Mouse (Mus musculus): ENCODE measurements around the gene Ankef1.

Ankef1 gene

GRCm38 (mm10) chr2:136501651-136502050, at the start of gene Ankef1:
Gene Ankef1, plus strand, starts transcription at chr2:136501910.
- no peak for DNase-seq (ENCODE audit: low spot score)

GRCm38 (mm10) chr2:136456468-136456867, 45.2 kb upstream of the Ankef1 start:
- no peak for DNase-seq (ENCODE audit: low spot score)

DNA sequence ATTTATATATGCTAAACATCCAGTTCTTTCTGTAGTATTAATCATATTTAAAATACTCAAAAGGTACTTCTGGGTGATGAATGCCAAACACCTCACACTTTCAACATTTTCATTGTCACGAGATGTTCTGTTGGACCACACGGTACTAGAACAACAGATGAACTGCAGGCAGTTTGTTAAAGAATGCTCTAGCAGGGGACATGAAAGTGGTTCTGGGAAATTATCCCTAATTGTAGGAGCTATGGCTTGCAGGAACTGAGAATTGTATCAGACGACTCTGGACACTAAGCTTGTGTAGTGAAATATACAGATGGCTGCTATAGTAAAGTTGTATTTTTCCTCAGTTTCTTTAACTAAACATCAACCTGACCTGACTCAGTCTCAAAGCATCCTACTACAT, 44.8 kb upstream of the Ankef1 start:
- DNase-seq (ENCODE audit: low spot score) = no peak

GRCm38 (mm10) chr2:136477656-136478055, 24.1 kb upstream of the Ankef1 start:
- DNase-seq (ENCODE audit: low spot score) = no peak

DNA sequence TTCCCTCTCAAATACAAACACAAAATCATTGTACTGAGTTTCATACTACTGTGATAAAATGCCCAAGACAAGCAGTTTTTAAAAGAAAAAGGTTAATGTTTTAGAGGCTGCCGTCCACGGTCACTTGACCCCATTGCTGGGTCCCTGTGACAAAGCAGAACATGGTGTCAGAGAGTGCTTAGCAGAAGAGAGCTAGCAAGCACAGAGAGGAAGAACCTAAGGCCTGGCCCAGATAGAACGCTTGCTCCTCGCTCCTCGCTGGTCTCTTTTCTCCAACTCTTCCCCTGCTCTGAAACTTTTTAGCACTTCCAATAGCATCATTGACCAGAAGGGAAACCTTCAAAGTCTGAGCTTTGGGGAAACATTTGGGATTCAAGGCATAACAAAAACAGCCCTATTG, 19.4 kb upstream of the Ankef1 start:
- no peak for DNase-seq (ENCODE audit: low spot score)

GRCm38 (mm10) chr2:136483058-136483457, 18.7 kb upstream of the Ankef1 start:
- DNase-seq (ENCODE audit: low spot score) = no peak

- no peak for DNase-seq (ENCODE audit: low spot score)
Observed at GRCm38 (mm10) chr2:136484955-136485354, 16.8 kb upstream of the Ankef1 start.

GRCm38 (mm10) chr2:136485401-136485800, 16.3 kb upstream of the Ankef1 start:
- DNase-seq (ENCODE audit: low spot score) = no peak

- DNase-seq (ENCODE audit: low spot score) = no peak
Observed at GRCm38 (mm10) chr2:136485815-136486619, 15.7 kb upstream of the Ankef1 start.

DNA sequence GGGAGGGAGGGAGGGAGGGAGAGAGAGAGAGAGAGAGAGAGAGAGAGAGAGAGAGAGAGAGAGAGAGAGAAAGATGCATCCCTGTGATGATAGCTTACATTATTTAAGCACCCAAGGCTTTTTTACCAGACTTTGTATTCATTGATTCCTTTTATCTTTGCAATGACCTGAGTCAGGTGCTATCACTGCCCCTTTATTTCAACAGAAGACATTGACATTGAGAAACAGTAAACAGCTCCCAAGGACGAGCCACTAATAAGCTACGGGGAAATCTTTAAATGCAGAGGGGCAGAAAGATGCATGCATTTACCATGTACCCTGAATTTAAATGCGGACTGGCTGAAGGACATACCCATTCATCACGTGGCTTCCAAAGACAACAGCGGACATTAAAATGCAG, 14.7 kb upstream of the Ankef1 start:
- DNase-seq (ENCODE audit: low spot score) = no peak

DNA sequence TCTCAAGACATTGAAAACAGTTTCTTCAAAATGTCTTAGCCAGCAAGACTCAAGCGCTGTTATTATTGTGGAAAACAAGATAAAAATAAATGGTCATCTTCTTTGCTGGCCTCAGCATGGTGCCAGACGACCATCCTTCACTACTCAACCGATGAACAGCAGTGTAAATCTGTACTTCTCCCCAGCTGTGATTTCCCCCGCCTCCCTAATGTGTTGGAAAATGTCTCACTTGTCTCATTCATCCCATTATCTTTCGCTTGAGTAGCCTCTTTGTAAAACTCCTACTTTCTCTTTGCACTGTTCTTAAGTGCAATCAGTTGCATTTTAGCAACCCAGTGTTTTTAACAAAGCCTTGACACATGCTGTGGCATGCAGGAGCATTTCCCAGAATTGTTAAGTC, 9.4 kb downstream of the Ankef1 start:
- no peak for DNase-seq (ENCODE audit: low spot score)

DNA sequence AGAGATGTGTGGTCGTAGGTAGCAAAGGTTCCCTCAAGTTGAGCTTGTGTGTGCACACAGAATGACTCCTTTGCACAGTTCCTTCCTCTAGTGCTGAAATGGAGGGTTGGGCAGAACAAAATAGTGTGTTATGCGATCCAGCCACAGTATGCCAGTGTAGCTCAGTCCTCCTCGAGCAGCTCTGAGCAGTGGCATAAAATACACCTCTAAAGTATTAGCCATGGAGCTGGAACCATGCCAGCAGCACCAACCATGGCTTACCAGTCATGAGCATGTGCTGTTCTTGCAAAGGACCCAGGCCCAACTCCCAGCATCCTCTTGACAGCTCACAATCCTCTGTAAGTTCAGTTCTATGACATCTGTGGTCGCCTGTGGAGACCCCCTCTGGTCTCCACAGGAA, 10.0 kb downstream of the Ankef1 start:
- DNase-seq (ENCODE audit: low spot score) = no peak

DNA sequence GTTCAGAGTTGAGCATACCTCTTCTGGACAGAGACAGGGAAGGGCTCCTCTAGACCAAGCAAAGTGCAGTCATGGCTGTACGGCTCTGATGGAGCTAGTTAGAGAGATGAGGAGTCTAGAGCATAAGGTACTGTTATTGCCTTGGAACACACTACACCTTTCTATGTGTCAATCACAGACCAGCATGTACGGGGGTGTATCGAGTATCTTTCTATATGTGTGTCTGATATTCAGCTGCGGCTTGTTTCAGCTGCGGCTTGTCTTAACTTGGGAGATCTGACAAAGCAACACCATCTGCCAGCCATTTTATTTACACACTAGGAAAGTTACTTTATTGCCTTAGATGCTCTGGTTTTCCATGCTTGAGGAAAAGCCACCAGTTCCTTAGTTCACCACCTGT, 11.1 kb downstream of the Ankef1 start:
- DNase-seq (ENCODE audit: low spot score) = no peak

DNA sequence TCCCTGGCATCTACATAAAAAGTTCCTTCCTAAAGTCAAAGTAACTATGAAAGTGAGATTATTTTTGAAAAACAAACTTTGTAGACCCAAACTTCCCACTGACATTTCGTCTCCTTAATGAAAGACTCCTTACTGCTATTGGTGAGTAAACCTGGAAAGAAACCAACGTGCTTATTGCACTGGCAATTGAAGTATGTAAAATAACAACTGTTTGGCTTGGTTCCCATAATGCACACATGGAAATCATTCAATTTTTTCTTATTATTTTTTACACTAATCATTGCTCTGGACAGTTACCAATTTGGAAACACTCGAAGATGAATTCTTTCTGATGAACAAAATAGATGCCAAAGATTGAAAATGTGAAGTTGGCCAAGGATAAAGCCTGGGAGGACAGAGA, 12.1 kb downstream of the Ankef1 start:
- no peak for DNase-seq (ENCODE audit: low spot score)

- DNase-seq (ENCODE audit: low spot score) = no peak
Observed at GRCm38 (mm10) chr2:136515501-136515900, 13.8 kb downstream of the Ankef1 start.

DNA sequence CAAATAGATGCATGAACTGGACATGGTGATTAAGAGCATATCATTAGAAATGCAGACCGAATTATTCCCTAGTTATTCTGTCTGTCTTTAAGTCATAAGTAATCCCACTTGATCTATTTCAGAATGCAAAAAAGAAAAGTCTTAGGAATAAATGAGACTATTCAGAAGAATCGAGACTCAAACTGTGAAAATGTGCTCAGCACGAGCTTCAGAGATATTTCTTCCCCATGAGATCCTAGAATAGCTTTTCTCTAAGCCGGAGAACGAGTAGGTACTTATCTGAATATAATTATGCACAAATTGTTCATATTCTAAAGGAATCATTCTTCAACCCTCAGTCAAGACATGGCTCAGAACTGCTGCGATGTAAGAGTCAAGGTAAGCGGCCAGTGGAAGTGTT, 27.2 kb downstream of the Ankef1 start:
- no peak for DNase-seq (ENCODE audit: low spot score)

- DNase-seq (ENCODE audit: low spot score) = no peak
Observed at GRCm38 (mm10) chr2:136532033-136532432, 30.3 kb downstream of the Ankef1 start.

GRCm38 (mm10) chr2:136558020-136558419, 56.3 kb downstream of the Ankef1 start:
- DNase-seq (ENCODE audit: low spot score) = no peak

- DNase-seq (ENCODE audit: low spot score) = no peak
Observed at GRCm38 (mm10) chr2:136562336-136562735, 60.6 kb downstream of the Ankef1 start.

DNA sequence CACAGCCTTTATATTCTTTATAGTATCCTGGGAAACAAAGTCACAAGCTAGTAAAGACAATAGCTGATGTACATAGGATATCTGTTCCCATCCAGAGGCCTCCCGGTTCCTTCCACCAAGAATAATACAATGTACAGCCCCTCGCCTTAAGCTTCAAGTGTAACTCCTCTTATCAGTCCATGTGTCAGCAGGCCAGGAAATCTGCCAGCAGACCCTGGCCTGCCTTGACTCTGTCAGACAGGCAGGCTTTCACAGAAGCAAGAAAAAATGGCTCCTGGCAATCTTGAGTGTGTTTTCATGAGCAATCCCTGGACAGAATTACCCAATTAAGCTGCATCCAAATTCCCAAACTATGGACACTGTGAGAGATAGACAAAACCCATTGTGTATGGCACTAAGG, 69.1 kb downstream of the Ankef1 start:
- no peak for DNase-seq (ENCODE audit: low spot score)

DNA sequence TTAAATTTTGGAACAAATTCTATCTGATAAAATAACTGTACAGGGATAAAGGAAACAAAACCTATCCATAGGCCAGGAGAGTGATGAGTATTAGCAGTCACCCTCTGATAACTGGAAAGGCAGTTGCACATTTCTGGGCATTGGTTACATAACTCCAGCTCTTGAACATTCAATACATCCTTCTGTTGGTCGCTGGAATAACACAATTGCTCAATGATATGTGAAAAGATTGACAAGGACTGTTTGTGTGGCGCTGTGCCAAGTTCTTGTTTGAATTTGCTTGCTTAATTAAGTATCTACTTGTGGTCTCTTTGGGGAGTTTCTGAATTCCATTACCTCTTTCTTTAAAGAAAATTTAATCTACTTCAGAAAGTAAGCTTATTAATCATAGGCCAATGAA, 81.1 kb downstream of the Ankef1 start:
- DNase-seq (ENCODE audit: low spot score) = no peak

GRCm38 (mm10) chr2:136588811-136589210, 87.1 kb downstream of the Ankef1 start:
- no peak for DNase-seq (ENCODE audit: low spot score)

DNA sequence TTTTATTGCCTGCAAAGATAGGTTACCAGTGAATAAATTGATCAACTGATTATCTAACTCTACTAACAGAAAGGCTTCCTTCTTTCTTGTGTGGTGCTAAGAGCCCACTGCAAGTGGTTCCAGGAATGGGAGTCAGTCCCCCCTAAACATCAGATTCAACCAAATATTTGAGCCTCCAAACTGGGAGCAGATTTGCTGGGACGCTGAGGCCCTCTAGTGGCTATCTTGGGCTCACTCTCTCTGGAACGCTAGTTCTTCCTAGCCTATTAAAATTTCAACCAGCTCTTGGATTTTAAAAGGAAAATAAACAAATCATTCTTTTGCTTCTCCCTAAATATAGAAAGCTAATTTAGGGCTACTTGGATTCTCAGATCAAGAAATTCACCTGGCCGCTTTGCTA, 94.7 kb downstream of the Ankef1 start:
- no peak for DNase-seq (ENCODE audit: low spot score)

GRCm38 (mm10) chr2:136598743-136599142, 97.0 kb downstream of the Ankef1 start:
- DNase-seq (ENCODE audit: low spot score) = no peak
